Mouse (Mus musculus) embryo, embryonic 10.5 days (tissue): Measurements from ENCODE around the gene Tyk2.

Experiments
- DNase-seq: peaks from one replicate; pipeline ENCODE4 v3.0.0-alpha.2; 2015; ENCODE audit warnings: low spot score

The Tyk2 gene

GRCm38 (mm10) chr9:21149077-21149653 is 18.1 kb upstream of the Tyk2 start:
- DNase-seq, result no peak

- DNase-seq, result no peak
Observed at GRCm38 (mm10) chr9:21148427-21148826, 17.4 kb upstream of the Tyk2 start.

GRCm38 (mm10) chr9:21146722-21147121 is 15.7 kb upstream of the Tyk2 start:
- peak; percentile 54 for DNase-seq

GRCm38 (mm10) chr9:21145431-21145830 is 14.4 kb upstream of the Tyk2 start:
- DNase-seq, result no peak

GRCm38 (mm10) chr9:21144361-21144760 is 13.3 kb upstream of the Tyk2 start:
- no peak for DNase-seq

GRCm38 (mm10) chr9:21141922-21142321 is 10.9 kb upstream of the Tyk2 start:
- DNase-seq, result no peak

- DNase-seq, result no peak
Observed at GRCm38 (mm10) chr9:21138386-21138785, 7.3 kb upstream of the Tyk2 start.

GRCm38 (mm10) chr9:21137229-21137628 is 6.2 kb upstream of the Tyk2 start:
- DNase-seq, result peak; percentile 79

- no peak for DNase-seq
Observed at GRCm38 (mm10) chr9:21136401-21136800, 5.4 kb upstream of the Tyk2 start.

GRCm38 (mm10) chr9:21135941-21136381 is 4.9 kb upstream of the Tyk2 start:
- DNase-seq, result no peak

- DNase-seq, result no peak
Observed at GRCm38 (mm10) chr9:21135329-21135890, 4.4 kb upstream of the Tyk2 start.

- DNase-seq, result no peak
Observed at GRCm38 (mm10) chr9:21134595-21135328, 3.7 kb upstream of the Tyk2 start.

- no peak for DNase-seq
Observed at GRCm38 (mm10) chr9:21133064-21133707, 2.1 kb upstream of the Tyk2 start.

- no peak for DNase-seq
Observed at GRCm38 (mm10) chr9:21132102-21132775, 1.2 kb upstream of the Tyk2 start.

- DNase-seq, result no peak
Observed at GRCm38 (mm10) chr9:21126259-21126627, 4.8 kb downstream of the Tyk2 start.

GRCm38 (mm10) chr9:21125502-21126258 is 5.4 kb downstream of the Tyk2 start:
- DNase-seq, result no peak

GRCm38 (mm10) chr9:21124837-21125236 is 6.2 kb downstream of the Tyk2 start:
- no peak for DNase-seq

GRCm38 (mm10) chr9:21121483-21121882 is 9.6 kb downstream of the Tyk2 start:
- DNase-seq, result no peak

- no peak for DNase-seq
Observed at GRCm38 (mm10) chr9:21117073-21117472, 14.0 kb downstream of the Tyk2 start.

GRCm38 (mm10) chr9:21115105-21115504 is 15.9 kb downstream of the Tyk2 start:
- DNase-seq, result no peak

- DNase-seq, result no peak
Observed at GRCm38 (mm10) chr9:21114190-21114589, 16.9 kb downstream of the Tyk2 start.

- no peak for DNase-seq
Observed at GRCm38 (mm10) chr9:21113751-21114150, 17.3 kb downstream of the Tyk2 start.
